Mouse (Mus musculus): ENCODE measurements around the gene Poc1a. TPM values are rescaled to one million over a fixed set of nuclear protein-coding genes. Genes with fewer than 3 reads are reported as not detected.

The Poc1a gene
- polyA plus RNA-seq, 1 experiment from 2014 or later = 32.5 TPM

GRCm38 (mm10) chr9:106308555-106308954 is 27.7 kb downstream of the Poc1a start:
- Histone ChIP-seq H3K4me1 (replicated peaks; ENCODE audit: control insufficient read depth, insufficient read depth, low read length) (no peaks in the 10 kb centered on the region), H3K36me3 (ENCODE audit: control insufficient read depth, insufficient read depth, low read length) (no peaks in the 10 kb centered on the region), H3K9ac (ENCODE audit: low read length) (no peak overlapping the region), H3K27ac (ENCODE audit: low read depth, low read length) (no peak overlapping the region), H3K4me3 (ENCODE audit: low read depth, low read length) (no peak overlapping the region), H3K27me3 (ENCODE audit: control insufficient read depth, insufficient read depth, low read length) (no peaks in the 10 kb centered on the region), H3K9me3 (ENCODE audit: control insufficient read depth, low read length) (no peaks in the 10 kb centered on the region), H3K4me2 (ENCODE audit: low read depth, low read length, severe bottlenecking) (no peak overlapping the region)
- 95% methylated on average over 2 of the region's 2 CpGs for WGBS
- no peak for DNase-seq (ENCODE audit: low spot score)
- ATAC-seq (replicated peaks; ENCODE audit: low FRiP score) = no peak

GRCm38 (mm10) chr9:106308983-106309382 is 28.1 kb downstream of the Poc1a start:
- Histone ChIP-seq H3K27ac (ENCODE audit: low read depth, low read length) (no peak overlapping the region), H3K9me3 (ENCODE audit: control insufficient read depth, low read length) (no peaks in the 10 kb centered on the region), H3K4me1 (replicated peaks; ENCODE audit: control insufficient read depth, insufficient read depth, low read length) (no peaks in the 10 kb centered on the region), H3K27me3 (ENCODE audit: control insufficient read depth, insufficient read depth, low read length) (no peaks in the 10 kb centered on the region), H3K4me3 (ENCODE audit: low read depth, low read length) (no peak overlapping the region), H3K36me3 (ENCODE audit: control insufficient read depth, insufficient read depth, low read length) (no peaks in the 10 kb centered on the region), H3K9ac (ENCODE audit: low read length) (no peak overlapping the region), H3K4me2 (ENCODE audit: low read depth, low read length, severe bottlenecking) (no peak overlapping the region)
- no peak for DNase-seq (ENCODE audit: low spot score)
- no peak for ATAC-seq (replicated peaks; ENCODE audit: low FRiP score)
- 88% methylated on average over 5 of the region's 5 CpGs for WGBS

GRCm38 (mm10) chr9:106309859-106310258 is 29.0 kb downstream of the Poc1a start:
- no peak for ATAC-seq (replicated peaks; ENCODE audit: low FRiP score)
- Histone ChIP-seq H3K36me3 (ENCODE audit: control insufficient read depth, insufficient read depth, low read length) (no peaks in the 10 kb centered on the region), H3K4me3 (ENCODE audit: low read depth, low read length) (no peak overlapping the region), H3K27ac (ENCODE audit: low read depth, low read length) (no peak overlapping the region), H3K9ac (ENCODE audit: low read length) (no peak overlapping the region), H3K9me3 (ENCODE audit: control insufficient read depth, low read length) (no peaks in the 10 kb centered on the region), H3K27me3 (ENCODE audit: control insufficient read depth, insufficient read depth, low read length) (no peaks in the 10 kb centered on the region), H3K4me1 (replicated peaks; ENCODE audit: control insufficient read depth, insufficient read depth, low read length) (no peaks in the 10 kb centered on the region), H3K4me2 (ENCODE audit: low read depth, low read length, severe bottlenecking) (no peak overlapping the region)
- no peak for DNase-seq (ENCODE audit: low spot score)
- 83% methylated on average over 3 of the region's 3 CpGs for WGBS

- H3K27ac ChIP-seq (ENCODE audit: low read depth, low read length) = no peak overlapping the region
- H3K4me2 ChIP-seq (ENCODE audit: low read depth, low read length, severe bottlenecking) = no peak overlapping the region
- WGBS = 71% methylated on average over 10 of the region's 10 CpGs
- ATAC-seq (replicated peaks; ENCODE audit: low FRiP score) (no peak), DNase-seq (ENCODE audit: low spot score) (no peak)
- H3K9ac ChIP-seq (ENCODE audit: low read length) = no peak overlapping the region
- H3K9me3 ChIP-seq (ENCODE audit: control insufficient read depth, low read length) = no peaks in the 10 kb centered on the region
- no peaks in the 10 kb centered on the region for H3K27me3 ChIP-seq (ENCODE audit: control insufficient read depth, insufficient read depth, low read length)
- no peak overlapping the region for H3K4me3 ChIP-seq (ENCODE audit: low read depth, low read length)
- H3K36me3 ChIP-seq (ENCODE audit: control insufficient read depth, insufficient read depth, low read length) = no peaks in the 10 kb centered on the region
- H3K4me1 ChIP-seq (replicated peaks; ENCODE audit: control insufficient read depth, insufficient read depth, low read length) = no peaks in the 10 kb centered on the region
Measured at GRCm38 (mm10) chr9:106311625-106312191, 30.8 kb downstream of the Poc1a start.

- Histone ChIP-seq H3K27me3 (ENCODE audit: control insufficient read depth, insufficient read depth, low read length) (no peaks in the 10 kb centered on the region), H3K27ac (ENCODE audit: low read depth, low read length) (no peak overlapping the region), H3K4me2 (ENCODE audit: low read depth, low read length, severe bottlenecking) (no peak overlapping the region), H3K36me3 (ENCODE audit: control insufficient read depth, insufficient read depth, low read length) (no peaks in the 10 kb centered on the region), H3K9me3 (ENCODE audit: control insufficient read depth, low read length) (no peaks in the 10 kb centered on the region), H3K4me1 (replicated peaks; ENCODE audit: control insufficient read depth, insufficient read depth, low read length) (no peaks in the 10 kb centered on the region), H3K4me3 (ENCODE audit: low read depth, low read length) (no peak overlapping the region), H3K9ac (ENCODE audit: low read length) (no peak overlapping the region)
- ATAC-seq (replicated peaks; ENCODE audit: low FRiP score) (no peak), DNase-seq (ENCODE audit: low spot score) (no peak)
- WGBS = 94% methylated on average over 7 of the region's 7 CpGs
Measured at GRCm38 (mm10) chr9:106312950-106313360, 32.1 kb downstream of the Poc1a start.

- Histone ChIP-seq H3K4me1 (replicated peaks; ENCODE audit: control insufficient read depth, insufficient read depth, low read length) (no peaks in the 10 kb centered on the region), H3K4me2 (ENCODE audit: low read depth, low read length, severe bottlenecking) (no peak overlapping the region), H3K9me3 (ENCODE audit: control insufficient read depth, low read length) (no peaks in the 10 kb centered on the region), H3K27me3 (ENCODE audit: control insufficient read depth, insufficient read depth, low read length) (no peaks in the 10 kb centered on the region), H3K9ac (ENCODE audit: low read length) (no peak overlapping the region), H3K4me3 (ENCODE audit: low read depth, low read length) (no peak overlapping the region), H3K36me3 (ENCODE audit: control insufficient read depth, insufficient read depth, low read length) (no peaks in the 10 kb centered on the region), H3K27ac (ENCODE audit: low read depth, low read length) (no peak overlapping the region)
- DNase-seq (ENCODE audit: low spot score) (no peak), ATAC-seq (replicated peaks; ENCODE audit: low FRiP score) (no peak)
- 50% methylated on average over 3 of the region's 3 CpGs for WGBS
Measured at GRCm38 (mm10) chr9:106314196-106314595, 33.3 kb downstream of the Poc1a start.

GRCm38 (mm10) chr9:106318074-106318473 is 37.2 kb downstream of the Poc1a start:
- DNase-seq (ENCODE audit: low spot score) (no peak), ATAC-seq (replicated peaks; ENCODE audit: low FRiP score) (no peak)
- 73% methylated on average over 2 of the region's 2 CpGs for WGBS
- Histone ChIP-seq H3K4me2 (ENCODE audit: low read depth, low read length, severe bottlenecking) (no peak overlapping the region), H3K36me3 (ENCODE audit: control insufficient read depth, insufficient read depth, low read length) (no peaks in the 10 kb centered on the region), H3K9me3 (ENCODE audit: control insufficient read depth, low read length) (no peaks in the 10 kb centered on the region), H3K4me1 (replicated peaks; ENCODE audit: control insufficient read depth, insufficient read depth, low read length) (no peaks in the 10 kb centered on the region), H3K27ac (ENCODE audit: low read depth, low read length) (no peak overlapping the region), H3K4me3 (ENCODE audit: low read depth, low read length) (no peak overlapping the region), H3K9ac (ENCODE audit: low read length) (no peak overlapping the region), H3K27me3 (ENCODE audit: control insufficient read depth, insufficient read depth, low read length) (no peaks in the 10 kb centered on the region)

- Histone ChIP-seq H3K9ac (ENCODE audit: low read length) (no peak overlapping the region), H3K27me3 (ENCODE audit: control insufficient read depth, insufficient read depth, low read length) (no peaks in the 10 kb centered on the region), H3K36me3 (ENCODE audit: control insufficient read depth, insufficient read depth, low read length) (no peaks in the 10 kb centered on the region), H3K27ac (ENCODE audit: low read depth, low read length) (no peak overlapping the region), H3K4me1 (replicated peaks; ENCODE audit: control insufficient read depth, insufficient read depth, low read length) (no peaks in the 10 kb centered on the region), H3K9me3 (ENCODE audit: control insufficient read depth, low read length) (no peaks in the 10 kb centered on the region), H3K4me2 (ENCODE audit: low read depth, low read length, severe bottlenecking) (no peak overlapping the region), H3K4me3 (ENCODE audit: low read depth, low read length) (no peak overlapping the region)
- DNase-seq (ENCODE audit: low spot score) (no peak), ATAC-seq (replicated peaks; ENCODE audit: low FRiP score) (no peak)
- WGBS = 81% methylated on average over 2 of the region's 2 CpGs
Measured at GRCm38 (mm10) chr9:106319095-106319494, 38.2 kb downstream of the Poc1a start.

GRCm38 (mm10) chr9:106322497-106322896 is 41.6 kb downstream of the Poc1a start:
- H3K27ac ChIP-seq (ENCODE audit: low read depth, low read length) = no peak overlapping the region
- no peak overlapping the region for H3K4me2 ChIP-seq (ENCODE audit: low read depth, low read length, severe bottlenecking)
- DNase-seq (ENCODE audit: low spot score) (no peak), ATAC-seq (replicated peaks; ENCODE audit: low FRiP score) (no peak)
- H3K4me1 ChIP-seq (replicated peaks; ENCODE audit: control insufficient read depth, insufficient read depth, low read length) = no peaks in the 10 kb centered on the region
- no peaks in the 10 kb centered on the region for H3K9me3 ChIP-seq (ENCODE audit: control insufficient read depth, low read length)
- H3K4me3 ChIP-seq (ENCODE audit: low read depth, low read length) = no peak overlapping the region
- H3K9ac ChIP-seq (ENCODE audit: low read length) = no peak overlapping the region
- no peaks in the 10 kb centered on the region for H3K36me3 ChIP-seq (ENCODE audit: control insufficient read depth, insufficient read depth, low read length)
- 83% methylated on average over 3 of the region's 3 CpGs for WGBS
- H3K27me3 ChIP-seq (ENCODE audit: control insufficient read depth, insufficient read depth, low read length) = no peaks in the 10 kb centered on the region

All from forebrain, embryonic 11.5 days (tissue).